Mouse (Mus musculus) C2C12 (cell line): Measurements from ENCODE around the gene Pitpnm1.

Experiments
- CTCF ChIP-seq: IDR thresholded peaks from one replicate; pipeline ENCODE4 v1.5.1; 2011; ENCODE audit not compliant: control insufficient read depth, insufficient read depth, insufficient read length
- MAX ChIP-seq: IDR thresholded peaks from one replicate; pipeline ENCODE4 v1.6.1; 2011; ENCODE audit warnings: mild to moderate bottlenecking, control low read depth
- MYOG ChIP-seq: IDR thresholded peaks from one replicate; pipeline ENCODE4 v1.6.1; 2011; ENCODE audit not compliant: control insufficient read depth, insufficient read length; ENCODE audit errors: extremely low read depth
- USF1 ChIP-seq: IDR thresholded peaks from one replicate; pipeline ENCODE4 v1.6.1; 2011; ENCODE audit warnings: low read depth, mild to moderate bottlenecking, control low read depth, moderate library complexity

GRCm38 (mm10) chr19:4060899-4061465 lies 38.8 kb upstream of the Pitpnm1 start:
- TF ChIP-seq MAX (no peak), CTCF (no peak), MYOG (no peak), USF1 (no peak)
